Mouse (Mus musculus) heart, embryonic 14.5 days (tissue): ENCODE measurements around the gene Tmprss3. TPM values are rescaled to one million over a fixed set of nuclear protein-coding genes. Genes with fewer than 3 reads are reported as not detected.

ENCODE experiments used
- ATAC-seq: fragments of 200-750 bp; cut with Nextera tagmentation; 2 replicates; pipeline ENCODE4 v1.8.0; 2017; ENCODE audit warnings: low read depth, moderate TSS enrichment; ENCODE audit not compliant: insufficient number of reproducible peaks, insufficient read depth, low FRiP score
- H3K27ac ChIP-seq, 2 experiments: fragments of 200-500 bp in 1 of 2; fragments of 300-500 bp in 1 of 2; sonication (generic) in 1 of 2; replicated peaks in 1 of 2; 2 replicates each; pipeline ENCODE4 v1.5.1; 2012 to 2014; ENCODE audit warnings: low read depth in 2 of 2, low read length in 2 of 2, control low read depth in 1 of 2, mild to moderate bottlenecking in 1 of 2, mixed read lengths in 1 of 2; ENCODE audit not compliant: control insufficient read depth in 1 of 2, insufficient read depth in 1 of 2
- H3K27me3 ChIP-seq: fragments of 300-500 bp; sonication (generic); 2 replicates; pipeline ENCODE4 v1.6.1; 2014; ENCODE audit warnings: mild to moderate bottlenecking, low read length, control low read depth; ENCODE audit not compliant: control insufficient read depth, insufficient read depth
- H3K36me3 ChIP-seq: fragments of 300-500 bp; sonication (generic); 2 replicates; pipeline ENCODE4 v1.6.1; 2014; ENCODE audit warnings: mild to moderate bottlenecking, control low read depth, low read length, mixed read lengths; ENCODE audit not compliant: control insufficient read depth, insufficient read depth
- H3K4me1 ChIP-seq, 2 experiments: fragments of 200-500 bp in 1 of 2; fragments of 300-500 bp in 1 of 2; sonication (generic) in 1 of 2; 2 replicates each; pipeline ENCODE4 v1.6.1; 2012 to 2014; ENCODE audit warnings: low read length in 2 of 2, control low read depth in 1 of 2, mixed read lengths in 1 of 2; ENCODE audit not compliant: control insufficient read depth in 2 of 2, insufficient read depth in 2 of 2
- H3K4me2 ChIP-seq: fragments of 300-500 bp; sonication (generic); 2 replicates; pipeline ENCODE4 v1.6.1; 2014; ENCODE audit warnings: mild to moderate bottlenecking, low read length
- H3K4me3 ChIP-seq, 2 experiments: fragments of 200-500 bp in 1 of 2; fragments of 300-500 bp in 1 of 2; sonication (generic) in 1 of 2; 2 replicates each; pipeline ENCODE4 v1.5.1; 2012 to 2014; ENCODE audit warnings: low read length in 2 of 2, mild to moderate bottlenecking in 2 of 2, control low read depth in 1 of 2, low read depth in 1 of 2, moderate library complexity in 1 of 2; ENCODE audit not compliant: control insufficient read depth in 1 of 2, insufficient read depth in 1 of 2
- H3K9ac ChIP-seq: fragments of 300-500 bp; sonication (generic); 2 replicates; pipeline ENCODE4 v1.6.1; 2014; ENCODE audit warnings: mild to moderate bottlenecking, low read length
- H3K9me3 ChIP-seq: fragments of 300-500 bp; sonication (generic); 2 replicates; pipeline ENCODE4 v1.6.1; 2016; ENCODE audit warnings: low read length, control low read depth; ENCODE audit not compliant: control insufficient read depth
- WGBS: fragments of 180-500 bp; shearing (Covaris S2); extraction: QIAGEN DNeasy Blood & Tissue Kit; methylation state at CpG from one replicate; pipeline ENCODE4 v1.1.7; 2014; 5-methylcytosine and 5-hydroxymethylcytosine counted together
- polyA plus RNA-seq: library from polyadenylated mRNA; unstranded; fragments of >200 nt; fragmentation: Nextera tagmentation; extraction: Ambion mirVana; gene quantifications from 2 replicates; pipeline ENCODE4 v1.2.1, GENCODE M21; 2014

Gene Tmprss3
- polyA plus RNA-seq, 1 experiment from 2014 or later = 0.09 TPM

DNA sequence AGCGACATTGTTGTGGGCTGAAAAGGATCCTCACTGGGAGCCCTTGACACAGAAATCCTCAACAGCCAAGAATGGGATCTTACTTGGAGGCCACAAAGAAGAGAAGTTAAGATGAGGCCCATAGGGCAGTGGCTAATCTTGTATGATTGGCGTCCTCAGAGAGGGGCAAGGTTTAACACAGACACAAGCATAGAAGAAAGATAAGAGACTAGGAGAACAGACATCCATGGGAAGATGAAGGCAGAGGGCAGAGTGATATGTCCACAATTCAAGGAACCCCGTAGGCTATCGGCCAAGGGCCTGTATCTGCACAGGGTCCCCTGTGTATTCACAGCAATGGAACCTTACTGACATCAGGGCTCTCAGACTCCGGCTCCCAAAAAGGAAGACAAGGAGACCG is 3.6 kb downstream of the Tmprss3 start:
- H3K27me3 ChIP-seq = no peaks in the 10 kb centered on the region
- no peaks in the 10 kb centered on the region for H3K9me3 ChIP-seq
- H3K4me2 ChIP-seq = no peak overlapping the region
- no peaks in the 10 kb centered on the region for H3K4me1 ChIP-seq
- no peaks in the 10 kb centered on the region for H3K36me3 ChIP-seq
- no peak overlapping the region for H3K27ac ChIP-seq
- H3K9ac ChIP-seq = no peak overlapping the region
- ATAC-seq = no peak
- H3K4me3 ChIP-seq = no peak overlapping the region
- 71% methylated on average over 6 of the region's 6 CpGs for WGBS

DNA sequence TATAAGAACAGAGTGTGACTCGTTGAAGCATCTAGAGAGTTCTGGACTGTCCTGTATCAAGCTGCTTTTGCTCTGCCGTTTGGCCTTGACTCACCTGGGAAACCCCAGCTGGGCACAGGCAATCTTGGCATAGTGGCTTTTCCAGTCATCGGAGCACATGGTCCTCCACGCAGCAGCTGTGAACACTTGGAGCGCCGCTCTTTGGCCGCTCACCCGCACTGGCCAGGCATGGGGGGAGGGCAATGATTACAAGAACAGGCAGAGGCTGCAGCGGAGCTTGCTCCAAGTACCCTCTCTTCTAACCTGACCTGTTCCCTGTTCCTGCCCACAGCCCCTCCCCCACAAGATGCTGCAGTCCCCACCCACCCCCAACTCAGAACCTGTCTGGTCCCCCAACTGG is 5.4 kb downstream of the Tmprss3 start:
- WGBS = 83% methylated on average over 9 of the region's 9 CpGs

GRCm38 (mm10) chr17:31192663-31193062 is 6.1 kb downstream of the Tmprss3 start:
- Histone ChIP-seq H3K4me3 (no peak overlapping the region), H3K27ac (no peak overlapping the region), H3K4me2 (no peak overlapping the region), H3K27me3 (no peaks in the 10 kb centered on the region), H3K36me3 (no peaks in the 10 kb centered on the region), H3K9ac (no peak overlapping the region), H3K4me1 (no peaks in the 10 kb centered on the region), H3K9me3 (no peaks in the 10 kb centered on the region)
- WGBS = 60% methylated on average over 2 of the region's 2 CpGs
- ATAC-seq = no peak

More for the DNA sequence above, 5.4 kb downstream of the Tmprss3 start:
- Histone ChIP-seq H3K36me3 (no peaks in the 10 kb centered on the region), H3K9ac (no peak overlapping the region), H3K27ac (no peak overlapping the region), H3K9me3 (no peaks in the 10 kb centered on the region), H3K4me2 (no peak overlapping the region), H3K27me3 (no peaks in the 10 kb centered on the region), H3K4me3 (no peak overlapping the region), H3K4me1 (no peaks in the 10 kb centered on the region)
- no peak for ATAC-seq

- Histone ChIP-seq H3K4me2 (no peak overlapping the region), H3K27ac (no peak overlapping the region), H3K4me1 (no peaks in the 10 kb centered on the region), H3K9ac (no peak overlapping the region), H3K9me3 (0 out of 2 replicates have a peak, but pooled peaks cover 1% of the 10 kb centered on the region), H3K27me3 (no peaks in the 10 kb centered on the region), H3K4me3 (no peak overlapping the region), H3K36me3 (no peaks in the 10 kb centered on the region)
- WGBS = 77% methylated on average over 8 of the region's 8 CpGs
- ATAC-seq = no peak
Observed at GRCm38 (mm10) chr17:31191825-31192224, 7.0 kb downstream of the Tmprss3 start.

GRCm38 (mm10) chr17:31187370-31187769 is 11.4 kb downstream of the Tmprss3 start:
- Histone ChIP-seq H3K9me3 (0 out of 2 replicates have a peak, but pooled peaks cover 3% of the 10 kb centered on the region), H3K27ac (no peak overlapping the region), H3K4me3 (no peak overlapping the region), H3K9ac (no peak overlapping the region), H3K27me3 (no peaks in the 10 kb centered on the region), H3K4me1 (no peaks in the 10 kb centered on the region), H3K4me2 (no peak overlapping the region), H3K36me3 (no peaks in the 10 kb centered on the region)
- no peak for ATAC-seq
- 18% methylated on average over 4 of the region's 4 CpGs for WGBS

DNA sequence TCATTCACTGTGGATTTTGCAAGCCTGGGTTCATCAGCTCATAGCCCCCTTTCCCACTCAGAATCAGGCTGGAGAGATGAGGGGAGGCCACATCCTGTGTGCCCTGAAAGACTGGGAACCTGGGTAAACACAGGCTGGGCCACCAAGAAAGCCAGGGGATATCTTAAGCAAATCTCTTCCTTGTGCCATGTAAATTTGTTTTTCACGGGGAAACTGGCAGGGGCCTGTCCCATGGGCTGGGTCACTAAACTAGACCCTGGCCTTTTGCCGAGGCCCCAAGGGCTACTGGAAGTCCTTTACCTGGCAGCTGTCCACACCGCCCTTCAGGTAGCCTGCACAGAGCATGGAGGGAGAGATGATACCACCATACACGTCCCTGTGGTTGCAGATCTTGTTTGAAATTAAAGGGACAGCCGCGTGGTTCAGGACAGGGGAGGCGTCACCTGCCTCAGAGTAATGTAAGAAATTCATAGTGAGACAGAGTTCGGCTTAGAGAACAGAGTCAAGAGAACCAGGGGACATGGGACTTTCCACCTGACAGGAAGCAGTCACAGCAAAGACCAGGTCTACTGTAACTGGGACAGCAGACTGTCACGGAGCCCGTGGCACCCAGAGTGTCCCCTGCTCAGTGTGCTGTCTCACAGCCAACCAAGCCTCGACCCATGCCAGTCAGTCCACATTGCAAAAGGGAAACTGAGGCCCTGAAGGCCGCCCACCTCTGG is 14.3 kb downstream of the Tmprss3 start:
- H3K36me3 ChIP-seq = no peaks in the 10 kb centered on the region
- H3K4me1 ChIP-seq = no peaks in the 10 kb centered on the region
- 71% methylated on average over 12 of the region's 12 CpGs for WGBS
- no peak for ATAC-seq
- no peak overlapping the region for H3K9ac ChIP-seq
- H3K4me2 ChIP-seq = no peak overlapping the region
- no peak overlapping the region for H3K27ac ChIP-seq
- H3K4me3 ChIP-seq = no peak overlapping the region
- H3K9me3 ChIP-seq = 0 out of 2 replicates have a peak, but pooled peaks cover 3% of the 10 kb centered on the region
- no peaks in the 10 kb centered on the region for H3K27me3 ChIP-seq

GRCm38 (mm10) chr17:31183180-31183974 is 15.4 kb downstream of the Tmprss3 start:
- Histone ChIP-seq H3K4me3 (no peak overlapping the region), H3K4me2 (no peak overlapping the region), H3K36me3 (no peaks in the 10 kb centered on the region), H3K4me1 (no peaks in the 10 kb centered on the region), H3K9me3 (0 out of 2 replicates have a peak, but pooled peaks cover 3% of the 10 kb centered on the region), H3K9ac (no peak overlapping the region), H3K27ac (no peak overlapping the region), H3K27me3 (no peaks in the 10 kb centered on the region)
- WGBS = 62% methylated on average over 12 of the region's 12 CpGs
- ATAC-seq = no peak
